Mouse (Mus musculus) lung, embryonic 14.5 days (tissue): ENCODE measurements around the gene Pdrg1. TPM values are rescaled to one million over a fixed set of nuclear protein-coding genes. Genes with fewer than 3 reads are reported as not detected.
A peak's percentile ranks its signal among the peaks of the same experiment; 100 is the strongest.

Source experiments
- ATAC-seq: fragments of 200-750 bp; cut with Nextera tagmentation; 2 replicates; pipeline ENCODE4 v1.8.0; 2017; ENCODE audit warnings: mild to moderate bottlenecking, moderate TSS enrichment, moderate library complexity; ENCODE audit not compliant: insufficient read depth
- DNase-seq: peaks from one replicate; pipeline ENCODE4 v3.0.0-alpha.2; 2015
- H3K27ac ChIP-seq: fragments of 300-500 bp; sonication (generic); 2 replicates; pipeline ENCODE4 v1.5.1; 2014; ENCODE audit warnings: low read depth, mild to moderate bottlenecking, moderate library complexity
- H3K27me3 ChIP-seq: fragments of 300-500 bp; sonication (generic); 2 replicates; pipeline ENCODE4 v1.6.1; 2014; ENCODE audit warnings: low read length, control low read depth; ENCODE audit not compliant: insufficient read depth
- H3K36me3 ChIP-seq: fragments of 300-500 bp; sonication (generic); 2 replicates; pipeline ENCODE4 v1.6.1; 2014; ENCODE audit warnings: control low read depth; ENCODE audit not compliant: insufficient read depth
- H3K4me1 ChIP-seq: fragments of 300-500 bp; sonication (generic); 2 replicates; pipeline ENCODE4 v1.6.1; 2014; ENCODE audit warnings: antibody characterized with exemption, control low read depth; ENCODE audit not compliant: insufficient read depth
- H3K4me2 ChIP-seq: fragments of 300-500 bp; sonication (generic); 2 replicates; pipeline ENCODE4 v1.6.1; 2014; ENCODE audit warnings: mild to moderate bottlenecking
- H3K4me3 ChIP-seq: fragments of 300-500 bp; sonication (generic); 2 replicates; pipeline ENCODE4 v1.5.1; 2014; ENCODE audit warnings: low read depth, low read length
- H3K9ac ChIP-seq: fragments of 300-500 bp; sonication (generic); 2 replicates; pipeline ENCODE4 v1.6.1; 2014
- H3K9me3 ChIP-seq: fragments of 300-500 bp; sonication (generic); 2 replicates; pipeline ENCODE4 v1.6.1; 2016; ENCODE audit warnings: low read depth, low read length, control low read depth
- CTCF ChIP-seq: IDR thresholded peaks from 2 replicates; pipeline ENCODE4 v1.5.1; 2016; ENCODE audit warnings: antibody characterized with exemption, low read depth
- WGBS: fragments of 180-500 bp; shearing (Covaris S2); extraction: QIAGEN DNeasy Blood & Tissue Kit; methylation state at CpG from one replicate; pipeline ENCODE4 v1.1.7; 2014; 5-methylcytosine and 5-hydroxymethylcytosine counted together
- polyA plus RNA-seq: library from polyadenylated mRNA; unstranded; fragments of >200 nt; fragmentation: Nextera tagmentation; extraction: Ambion mirVana; gene quantifications from 2 replicates; pipeline ENCODE4 v1.2.1, GENCODE M21; 2014

Pdrg1 gene
- polyA plus RNA-seq, 1 experiment from 2014 or later, result 56.8 TPM

GRCm38 (mm10) chr2:153016786-153017185 is 1.6 kb upstream of the Pdrg1 start:
- Histone ChIP-seq H3K27ac (no peak overlapping the region), H3K4me2 (no peak overlapping the region), H3K4me1 (peaks cover 5% of the 10 kb centered on the region; the same call in 1 of the 2 replicates), H3K9ac (no peak overlapping the region), H3K27me3 (no peaks in the 10 kb centered on the region), H3K9me3 (no peaks in the 10 kb centered on the region), H3K4me3 (no peak overlapping the region), H3K36me3 (peaks cover 18% of the 10 kb centered on the region; the same call in 1 of the 2 replicates)
- 35% methylated on average over 5 of the region's 5 CpGs for WGBS
- DNase-seq, result no peak
- TF ChIP-seq CTCF, result no peak
- ATAC-seq, result no peak

DNA sequence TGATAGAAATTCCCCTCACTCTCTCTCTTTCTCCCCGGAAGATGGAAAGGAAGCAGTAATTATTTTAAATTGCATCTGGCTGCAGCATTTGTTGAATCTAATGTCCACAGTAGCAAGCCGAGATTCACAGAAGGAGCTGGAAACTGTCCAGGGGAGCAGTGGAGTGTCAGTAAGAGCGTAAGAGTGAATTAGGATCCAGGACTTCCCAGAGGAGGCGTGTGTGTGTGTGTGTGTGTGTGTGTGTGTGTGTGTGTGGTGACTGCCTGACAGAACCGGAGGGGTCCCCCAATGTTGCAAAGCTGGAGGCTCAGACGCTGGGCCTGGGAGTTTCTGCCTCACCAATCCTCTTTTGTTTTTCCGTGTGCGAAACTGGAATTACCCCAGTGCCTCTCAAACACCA is 577 bp upstream of the Pdrg1 start:
- ATAC-seq, result no peak
- peak overlapping the region; percentile 85; the same call in 1 of the 2 replicates for H3K4me3 ChIP-seq
- H3K9me3 ChIP-seq, result no peaks in the 10 kb centered on the region
- no peak overlapping the region for H3K27ac ChIP-seq
- 0 out of 2 replicates have a peak overlapping the region, but pooled peaks have one; percentile 83 for H3K9ac ChIP-seq
- peaks cover 5% of the 10 kb centered on the region; the same call in 1 of the 2 replicates for H3K4me1 ChIP-seq
- 41% methylated on average over 8 of the region's 8 CpGs for WGBS
- H3K4me2 ChIP-seq, result peak overlapping the region; percentile 94
- TF ChIP-seq CTCF, result no peak
- DNase-seq, result peak; percentile 56
- no peaks in the 10 kb centered on the region for H3K27me3 ChIP-seq
- H3K36me3 ChIP-seq, result peaks cover 27% of the 10 kb centered on the region

DNA sequence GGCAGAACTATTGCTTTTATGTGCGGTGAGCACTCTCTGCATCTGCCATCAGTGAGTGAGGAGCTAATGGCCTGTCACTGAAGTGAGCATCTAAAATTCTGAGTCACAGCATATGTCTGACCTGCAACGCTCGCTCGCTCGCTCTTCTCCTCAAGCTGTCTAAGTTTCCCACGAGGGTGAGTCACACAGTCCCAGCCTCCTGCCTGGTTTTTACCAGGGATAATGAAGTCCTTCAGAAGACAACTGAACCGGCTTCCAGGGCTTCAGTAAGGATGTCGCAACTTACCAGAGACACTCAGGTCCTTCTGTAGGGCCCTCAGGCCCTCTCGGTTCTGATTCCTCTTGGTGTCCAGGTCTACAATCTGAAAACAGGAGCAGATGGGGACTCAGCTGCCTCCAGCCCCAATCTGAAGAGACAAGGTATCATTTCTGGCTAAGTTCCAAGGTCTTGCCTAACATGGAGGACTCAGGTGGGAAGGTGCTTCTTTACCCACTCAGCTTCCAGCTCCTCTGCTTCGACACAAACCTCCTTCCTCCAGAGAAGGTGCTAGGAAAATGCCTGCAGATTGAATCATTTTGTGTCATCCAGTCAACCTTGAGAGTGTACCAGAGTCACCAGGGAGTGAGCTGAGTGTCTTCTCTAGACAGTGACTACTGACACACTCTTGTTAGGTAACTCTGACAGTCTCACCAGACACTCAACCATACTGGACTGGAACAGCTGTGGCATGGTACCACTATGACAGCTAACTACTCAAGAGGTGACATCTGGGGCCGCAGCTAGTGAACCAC is 1.3 kb downstream of the Pdrg1 start:
- Histone ChIP-seq H3K9me3 (no peaks in the 10 kb centered on the region), H3K36me3 (peaks cover 46% of the 10 kb centered on the region), H3K9ac (peak overlapping the region; percentile 83; the same call in 1 of the 2 replicates), H3K4me2 (peak overlapping the region; percentile 94), H3K27me3 (no peaks in the 10 kb centered on the region), H3K4me3 (peak overlapping the region; percentile 85), H3K4me1 (peaks cover 5% of the 10 kb centered on the region; the same call in 1 of the 2 replicates), H3K27ac (no peak overlapping the region)
- ATAC-seq, result no peak
- DNase-seq, result no peak
- no peak for TF ChIP-seq CTCF
- WGBS, result 88% methylated on average over 11 of the region's 11 CpGs

- Histone ChIP-seq H3K4me1 (peaks cover 3% of the 10 kb centered on the region; the same call in 1 of the 2 replicates), H3K4me2 (no peak overlapping the region), H3K9ac (no peak overlapping the region), H3K36me3 (peaks cover 69% of the 10 kb centered on the region), H3K27me3 (no peaks in the 10 kb centered on the region), H3K4me3 (no peak overlapping the region), H3K27ac (no peak overlapping the region), H3K9me3 (no peaks in the 10 kb centered on the region)
- no peak for ATAC-seq
- WGBS, result 86% methylated on average over 12 of the region's 12 CpGs
- no peak for DNase-seq
- no peak for TF ChIP-seq CTCF
Observed at GRCm38 (mm10) chr2:153009192-153009973, 5.8 kb downstream of the Pdrg1 start.

- H3K27ac ChIP-seq, result no peak overlapping the region
- 80% methylated on average over 3 of the region's 3 CpGs for WGBS
- no peak for TF ChIP-seq CTCF
- no peak overlapping the region for H3K9ac ChIP-seq
- no peak overlapping the region for H3K4me2 ChIP-seq
- H3K36me3 ChIP-seq, result peaks cover 44% of the 10 kb centered on the region
- no peaks in the 10 kb centered on the region for H3K9me3 ChIP-seq
- DNase-seq (no peak), ATAC-seq (no peak)
- no peak overlapping the region for H3K4me3 ChIP-seq
- no peaks in the 10 kb centered on the region for H3K27me3 ChIP-seq
- H3K4me1 ChIP-seq, result no peaks in the 10 kb centered on the region
Observed at GRCm38 (mm10) chr2:153005981-153006380, 9.2 kb downstream of the Pdrg1 start.

DNA sequence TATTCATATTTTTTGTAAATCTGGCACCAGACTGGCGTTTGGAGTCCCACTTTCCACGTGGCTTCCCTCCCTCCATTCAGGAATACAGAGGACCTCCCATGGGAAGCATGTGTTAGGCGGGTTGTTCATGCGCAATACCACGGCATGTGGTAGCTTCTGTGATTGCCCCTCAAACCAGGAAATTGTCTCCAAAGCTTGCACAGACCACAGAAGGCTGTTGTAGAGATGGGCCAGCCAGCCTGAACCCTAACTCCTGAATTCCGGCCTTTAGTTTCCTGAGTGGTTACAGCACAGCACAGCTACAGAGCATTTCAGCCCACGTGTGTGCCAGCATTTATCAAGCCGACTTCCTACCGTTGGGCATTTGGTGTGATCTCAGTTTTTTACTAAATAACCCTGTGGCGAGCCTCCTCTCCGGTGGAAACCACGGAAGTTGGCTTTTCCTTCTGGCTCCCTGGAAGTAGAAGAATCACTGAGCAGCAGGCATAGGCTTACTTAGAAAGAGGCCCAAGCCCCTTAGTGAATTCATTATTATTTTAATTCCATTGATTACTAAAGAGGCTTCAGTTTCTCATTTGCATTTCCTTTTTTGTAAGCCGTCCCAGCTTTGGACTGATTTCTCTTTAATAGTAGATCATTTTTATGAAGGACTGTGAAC is 11.4 kb downstream of the Pdrg1 start:
- TF ChIP-seq CTCF, result no peak
- Histone ChIP-seq H3K4me2 (no peak overlapping the region), H3K9ac (no peak overlapping the region), H3K36me3 (peaks cover 22% of the 10 kb centered on the region), H3K27me3 (no peaks in the 10 kb centered on the region), H3K9me3 (no peaks in the 10 kb centered on the region), H3K4me3 (no peak overlapping the region), H3K27ac (no peak overlapping the region), H3K4me1 (no peaks in the 10 kb centered on the region)
- 65% methylated on average over 13 of the region's 13 CpGs for WGBS
- ATAC-seq (no peak), DNase-seq (no peak)
